Mouse (Mus musculus): ENCODE results near the gene Galnt12. TPM values are rescaled to one million over a fixed set of nuclear protein-coding genes. Genes with fewer than 3 reads are reported as not detected.

Gene Galnt12
- total RNA-seq, 4 experiments from 2014 or later = 0.78 to 1.5 (median 1.0) TPM

DNA sequence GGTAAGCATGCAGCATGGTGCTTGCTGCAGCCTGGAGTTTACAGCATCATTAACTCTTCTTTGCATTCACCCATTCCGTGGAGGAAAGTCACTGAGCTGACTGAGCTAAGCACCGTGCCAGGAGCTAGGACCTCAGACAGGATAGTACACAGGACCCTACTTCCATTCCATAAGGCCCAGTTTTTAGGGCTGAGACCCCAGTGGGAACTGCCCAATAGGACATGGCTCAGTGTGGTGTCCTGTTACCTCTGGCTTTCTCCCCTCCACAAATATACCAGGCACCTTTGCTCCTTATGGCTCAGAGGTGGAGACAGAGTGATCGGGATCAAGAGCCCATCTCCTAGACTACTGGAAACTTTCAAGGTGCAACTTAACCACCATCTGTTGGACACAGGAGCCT, 59.1 kb downstream of the Galnt12 start:
- DNase-seq (ENCODE audit: low spot score in 2 of 2) = no peak

DNA sequence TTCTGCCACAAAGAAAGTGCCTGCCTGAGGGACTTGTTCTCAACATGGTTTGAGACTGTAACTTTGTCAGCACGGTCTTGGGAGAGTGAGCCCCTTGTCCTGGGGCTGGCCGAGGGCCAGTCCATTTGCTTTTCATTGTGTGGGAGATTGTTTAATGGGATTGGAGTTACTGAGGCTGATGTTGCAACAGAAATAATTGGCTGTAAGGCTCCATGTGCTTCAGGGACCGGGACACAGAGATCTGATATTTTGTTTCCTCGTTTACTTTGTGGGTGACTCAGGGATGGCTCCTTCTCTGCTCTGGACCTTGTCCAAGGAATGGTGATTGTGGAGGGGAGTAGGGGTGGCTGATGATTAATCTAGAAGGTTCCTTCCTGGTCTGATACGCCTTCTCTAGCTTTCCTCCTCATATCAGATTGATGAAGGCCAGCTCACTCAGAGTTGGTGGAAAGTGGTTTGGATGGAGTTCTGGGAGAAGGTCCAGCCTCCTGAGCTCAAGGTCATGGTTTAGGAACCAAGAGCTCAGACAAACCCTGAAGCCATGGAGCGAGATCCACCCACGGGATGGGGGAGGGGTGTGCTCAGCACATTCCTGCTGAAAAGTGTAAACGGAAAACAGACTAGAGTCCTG, 60.0 kb downstream of the Galnt12 start:
- no peak for DNase-seq (ENCODE audit: low spot score in 2 of 2)

DNA sequence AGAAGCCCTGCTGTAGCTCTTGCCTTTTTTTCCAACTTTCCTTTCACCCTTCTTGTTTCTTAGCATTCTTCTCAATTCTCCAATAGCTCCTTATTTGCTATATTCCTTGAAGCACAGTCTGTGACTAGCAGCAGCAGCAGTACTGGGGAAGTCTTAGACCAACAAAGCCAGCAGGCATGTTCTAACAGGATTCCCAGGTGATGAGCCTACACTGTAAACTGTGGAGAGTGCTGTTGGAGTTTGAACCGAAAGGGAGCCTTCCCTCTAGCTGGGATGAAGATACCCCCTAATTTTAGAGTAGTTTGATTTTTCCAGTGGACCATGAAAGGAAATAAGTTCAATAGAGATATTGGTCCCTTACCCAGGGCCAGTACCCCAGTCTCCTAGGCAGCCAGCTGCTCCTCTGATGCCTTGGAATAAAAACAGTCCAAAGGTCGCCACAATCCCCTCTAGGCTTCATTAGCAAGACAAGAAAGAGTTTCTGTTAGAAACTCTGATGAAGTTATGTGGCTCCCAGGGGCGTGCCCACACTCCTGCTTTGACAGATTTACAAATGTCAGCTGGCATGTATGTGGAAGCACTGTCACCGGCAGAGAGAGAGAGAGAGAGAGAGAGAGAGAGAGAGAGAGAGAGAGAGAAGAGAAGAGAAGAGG, 69.5 kb downstream of the Galnt12 start:
- DNase-seq (ENCODE audit: low spot score in 2 of 2) = no peak

DNA sequence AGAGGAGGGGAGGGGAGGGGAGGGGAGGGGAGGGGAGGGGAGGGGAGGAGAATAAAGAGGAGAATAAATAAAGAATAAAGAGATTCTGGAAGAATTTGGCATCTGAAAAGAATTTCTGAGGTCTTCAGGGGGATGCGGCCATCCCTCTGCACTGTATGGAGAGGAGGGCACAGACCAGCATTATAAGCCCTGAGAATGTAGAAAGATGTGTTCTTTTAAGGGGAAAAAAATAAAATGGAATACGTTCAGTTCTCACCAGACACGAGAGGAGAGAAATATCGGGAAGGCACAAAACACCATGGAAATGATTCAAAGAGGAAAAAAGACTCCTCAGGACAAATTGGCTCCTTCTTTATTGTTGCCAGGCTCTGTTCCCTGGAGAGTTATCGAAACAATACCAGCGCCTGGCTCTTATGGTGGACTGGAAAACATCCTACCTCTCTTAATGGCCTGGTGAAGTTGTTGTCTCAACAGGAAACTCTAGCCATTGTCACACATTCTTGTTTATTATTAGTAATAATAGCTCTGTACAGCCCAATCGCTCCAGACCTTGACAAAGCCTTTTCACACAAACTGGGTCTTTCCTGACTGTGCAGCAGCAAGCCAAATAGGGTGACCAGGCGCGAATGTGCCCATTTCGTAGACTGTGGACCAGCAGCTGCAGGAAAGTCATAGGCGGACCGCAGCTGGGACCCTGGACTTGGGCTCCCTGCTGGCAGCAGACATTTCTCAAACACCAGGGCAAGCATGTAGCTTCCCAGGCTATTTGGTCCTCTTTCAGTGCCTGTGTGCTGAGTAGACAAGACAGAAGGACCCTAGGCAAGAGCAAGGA, 70.3 kb downstream of the Galnt12 start:
- DNase-seq (ENCODE audit: low spot score in 2 of 2) = no peak

DNA sequence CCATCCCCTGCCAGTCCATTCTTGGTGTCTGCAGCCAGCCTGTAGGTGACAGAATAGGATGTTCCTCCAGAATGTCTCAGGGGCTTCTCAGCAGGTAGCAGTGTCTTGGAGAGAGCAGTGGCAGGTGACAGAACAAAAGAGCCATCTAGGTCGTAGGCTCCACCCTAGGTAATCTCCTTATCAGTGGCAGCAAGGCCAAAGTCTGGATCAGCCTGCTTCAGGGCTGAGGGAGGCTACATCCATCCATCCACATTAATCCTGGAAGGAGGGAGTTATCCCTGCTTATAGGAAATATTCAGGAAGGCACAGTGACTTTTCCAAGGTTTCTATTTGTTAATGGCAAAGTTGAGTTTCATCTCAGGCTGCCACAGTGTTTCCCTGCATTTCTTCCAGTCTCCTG, 80.6 kb downstream of the Galnt12 start:
- DNase-seq (ENCODE audit: low spot score in 2 of 2) = no peak

Other genes starting within 250 kb of the Galnt12 start
- gene Gabbr2, start 100.0 kb upstream of the Galnt12 start, total RNA-seq (2022) = 100 to 1,000 TPM; 198 to 214 (median 210) TPM
- gene Anks6, start 34.5 kb upstream of the Galnt12 start, total RNA-seq (2022) = 10 to 100 TPM; 17.8 to 21.7 (median 19.7) TPM
- 10 to 100 TPM in 1 of 4 experiments, 1 to 10 TPM in 3; 3.8 to 13.3 (median 5.9) TPM for gene Col15a1, start 116.3 kb downstream of the Galnt12 start, total RNA-seq (2022)

All from left cerebral cortex, adult 8-10 months (tissue).